Mouse (Mus musculus): ENCODE measurements around the gene Sik1. TPM values are rescaled to one million over a fixed set of nuclear protein-coding genes. Genes with fewer than 3 reads are reported as not detected.

Sik1 gene
- polyA plus RNA-seq, 1 experiment from 2014 or later: 18.4 TPM

GRCm38 (mm10) chr17:31825678-31826077 is 29.9 kb downstream of the Sik1 start:
- no peaks in the 10 kb centered on the region for H3K36me3 ChIP-seq
- no peaks in the 10 kb centered on the region for H3K9me3 ChIP-seq (replicated peaks)
- peaks cover 19% of the 10 kb centered on the region for H3K4me1 ChIP-seq
- no peaks in the 10 kb centered on the region for H3K27me3 ChIP-seq (replicated peaks)
- H3K4me2 ChIP-seq: no peak overlapping the region
- no peak overlapping the region for H3K27ac ChIP-seq (replicated peaks)
- no peak overlapping the region for H3K4me3 ChIP-seq (replicated peaks)
- H3K9ac ChIP-seq (replicated peaks): no peak overlapping the region
- WGBS: 91% methylated on average over 9 of the region's 9 CpGs
- ATAC-seq (ENCODE audit: low FRiP score): no peak

- Histone ChIP-seq H3K4me1 (peaks cover 19% of the 10 kb centered on the region), H3K4me3 (replicated peaks) (no peak overlapping the region), H3K9ac (replicated peaks) (no peak overlapping the region), H3K27ac (replicated peaks) (no peak overlapping the region), H3K9me3 (replicated peaks) (no peaks in the 10 kb centered on the region), H3K36me3 (no peaks in the 10 kb centered on the region), H3K27me3 (replicated peaks) (no peaks in the 10 kb centered on the region), H3K4me2 (no peak overlapping the region)
- no peak for ATAC-seq (ENCODE audit: low FRiP score)
- whole genome bisulfite sequencing: 90% methylated on average over 7 of the region's 7 CpGs
Observed at GRCm38 (mm10) chr17:31824812-31825211, 30.8 kb downstream of the Sik1 start.

GRCm38 (mm10) chr17:31821136-31821933 is 34.3 kb downstream of the Sik1 start:
- Histone ChIP-seq H3K9me3 (replicated peaks) (no peaks in the 10 kb centered on the region), H3K27me3 (replicated peaks) (no peaks in the 10 kb centered on the region), H3K4me3 (replicated peaks) (no peak overlapping the region), H3K4me2 (no peak overlapping the region), H3K36me3 (no peaks in the 10 kb centered on the region), H3K4me1 (peaks cover 18% of the 10 kb centered on the region), H3K27ac (replicated peaks) (no peak overlapping the region), H3K9ac (replicated peaks) (no peak overlapping the region)
- no peak for ATAC-seq (ENCODE audit: low FRiP score)
- WGBS: 44% methylated on average over 13 of the region's 13 CpGs

GRCm38 (mm10) chr17:31820099-31820846 is 35.3 kb downstream of the Sik1 start:
- no peak overlapping the region for H3K9ac ChIP-seq (replicated peaks)
- H3K4me3 ChIP-seq (replicated peaks): no peak overlapping the region
- H3K27me3 ChIP-seq (replicated peaks): no peaks in the 10 kb centered on the region
- H3K4me1 ChIP-seq: peaks cover 15% of the 10 kb centered on the region
- WGBS: 61% methylated on average over 4 of the region's 4 CpGs
- no peaks in the 10 kb centered on the region for H3K36me3 ChIP-seq
- ATAC-seq (ENCODE audit: low FRiP score): no peak
- H3K4me2 ChIP-seq: no peak overlapping the region
- no peaks in the 10 kb centered on the region for H3K9me3 ChIP-seq (replicated peaks)
- no peak overlapping the region for H3K27ac ChIP-seq (replicated peaks)

GRCm38 (mm10) chr17:31819372-31819771 is 36.2 kb downstream of the Sik1 start:
- no peak overlapping the region for H3K9ac ChIP-seq (replicated peaks)
- no peaks in the 10 kb centered on the region for H3K27me3 ChIP-seq (replicated peaks)
- no peak overlapping the region for H3K4me2 ChIP-seq
- ATAC-seq (ENCODE audit: low FRiP score): no peak
- WGBS: 68% methylated on average over 9 of the region's 9 CpGs
- H3K4me1 ChIP-seq: peaks cover 23% of the 10 kb centered on the region
- no peak overlapping the region for H3K4me3 ChIP-seq (replicated peaks)
- no peak overlapping the region for H3K27ac ChIP-seq (replicated peaks)
- H3K36me3 ChIP-seq: no peaks in the 10 kb centered on the region
- no peaks in the 10 kb centered on the region for H3K9me3 ChIP-seq (replicated peaks)

- ATAC-seq (ENCODE audit: low FRiP score): no peak
- no peak overlapping the region for H3K27ac ChIP-seq (replicated peaks)
- WGBS: 97% methylated on average over 1 of the region's 1 CpGs
- H3K9me3 ChIP-seq (replicated peaks): no peaks in the 10 kb centered on the region
- H3K4me3 ChIP-seq (replicated peaks): no peak overlapping the region
- H3K36me3 ChIP-seq: no peaks in the 10 kb centered on the region
- no peaks in the 10 kb centered on the region for H3K27me3 ChIP-seq (replicated peaks)
- H3K4me2 ChIP-seq: no peak overlapping the region
- H3K9ac ChIP-seq (replicated peaks): no peak overlapping the region
- peaks cover 33% of the 10 kb centered on the region for H3K4me1 ChIP-seq
Observed at GRCm38 (mm10) chr17:31817815-31818214, 37.8 kb downstream of the Sik1 start.

- Histone ChIP-seq H3K4me3 (replicated peaks) (no peak overlapping the region), H3K4me2 (no peak overlapping the region), H3K36me3 (no peaks in the 10 kb centered on the region), H3K9me3 (replicated peaks) (no peaks in the 10 kb centered on the region), H3K27me3 (replicated peaks) (no peaks in the 10 kb centered on the region), H3K27ac (replicated peaks) (peak overlapping the region; percentile 75), H3K9ac (replicated peaks) (no peak overlapping the region), H3K4me1 (peaks cover 33% of the 10 kb centered on the region)
- 28% methylated on average over 5 of the region's 5 CpGs for WGBS
- ATAC-seq (ENCODE audit: low FRiP score): peak; percentile 77
Observed at GRCm38 (mm10) chr17:31817203-31817602, 38.4 kb downstream of the Sik1 start.

GRCm38 (mm10) chr17:31814848-31815247 is 40.8 kb downstream of the Sik1 start:
- Histone ChIP-seq H3K36me3 (no peaks in the 10 kb centered on the region), H3K4me3 (replicated peaks) (no peak overlapping the region), H3K9ac (replicated peaks) (no peak overlapping the region), H3K4me2 (no peak overlapping the region), H3K4me1 (peaks cover 34% of the 10 kb centered on the region), H3K27ac (replicated peaks) (peak overlapping the region; percentile 33; the same call in 1 of the 2 replicates), H3K9me3 (replicated peaks) (no peaks in the 10 kb centered on the region), H3K27me3 (replicated peaks) (no peaks in the 10 kb centered on the region)
- 90% methylated on average over 1 of the region's 1 CpGs for WGBS
- no peak for ATAC-seq (ENCODE audit: low FRiP score)

- Histone ChIP-seq H3K36me3 (no peaks in the 10 kb centered on the region), H3K4me1 (peaks cover 40% of the 10 kb centered on the region), H3K9ac (replicated peaks) (no peak overlapping the region), H3K27ac (replicated peaks) (peak overlapping the region; percentile 43), H3K4me3 (replicated peaks) (no peak overlapping the region), H3K9me3 (replicated peaks) (no peaks in the 10 kb centered on the region), H3K4me2 (no peak overlapping the region), H3K27me3 (replicated peaks) (no peaks in the 10 kb centered on the region)
- WGBS: 36% methylated on average over 3 of the region's 3 CpGs
- peak; percentile 6 for ATAC-seq (ENCODE audit: low FRiP score)
Observed at GRCm38 (mm10) chr17:31813938-31814622, 41.5 kb downstream of the Sik1 start.

GRCm38 (mm10) chr17:31811333-31811732 is 44.3 kb downstream of the Sik1 start:
- Histone ChIP-seq H3K4me3 (replicated peaks) (no peak overlapping the region), H3K36me3 (no peaks in the 10 kb centered on the region), H3K9ac (replicated peaks) (no peak overlapping the region), H3K9me3 (replicated peaks) (no peaks in the 10 kb centered on the region), H3K27ac (replicated peaks) (no peak overlapping the region), H3K4me1 (peaks cover 28% of the 10 kb centered on the region), H3K4me2 (no peak overlapping the region), H3K27me3 (replicated peaks) (no peaks in the 10 kb centered on the region)
- WGBS: 70% methylated on average over 4 of the region's 4 CpGs
- ATAC-seq (ENCODE audit: low FRiP score): no peak

- H3K4me2 ChIP-seq: peak overlapping the region; percentile 46
- no peaks in the 10 kb centered on the region for H3K27me3 ChIP-seq (replicated peaks)
- no peak overlapping the region for H3K9ac ChIP-seq (replicated peaks)
- peak overlapping the region; percentile 28 for H3K4me3 ChIP-seq (replicated peaks)
- no peaks in the 10 kb centered on the region for H3K36me3 ChIP-seq
- peaks cover 29% of the 10 kb centered on the region for H3K4me1 ChIP-seq
- WGBS: 23% methylated on average over 19 of the region's 19 CpGs
- no peaks in the 10 kb centered on the region for H3K9me3 ChIP-seq (replicated peaks)
- peak overlapping the region; percentile 76 for H3K27ac ChIP-seq (replicated peaks)
- peak; percentile 62; the same call in 1 of the 2 replicates for ATAC-seq (ENCODE audit: low FRiP score)
Observed at GRCm38 (mm10) chr17:31809894-31810293, 45.7 kb downstream of the Sik1 start.
